Mouse (Mus musculus) cortical plate, adult 2 months (tissue): ENCODE measurements around the gene Calb2. TPM values are rescaled to one million over a fixed set of nuclear protein-coding genes. Genes with fewer than 3 reads are reported as not detected.

Source experiments
- H3K27ac ChIP-seq: fragments of 200-500 bp; 2 replicates; pipeline ENCODE4 v1.5.1; 2012; ENCODE audit warnings: low read length, control low read depth, inconsistent platforms; ENCODE audit not compliant: insufficient read depth
- H3K4me1 ChIP-seq: fragments of 200-500 bp; 2 replicates; pipeline ENCODE4 v1.6.1; 2011; ENCODE audit warnings: low read length; ENCODE audit not compliant: control insufficient read depth, insufficient read depth
- H3K4me3 ChIP-seq: fragments of 200-500 bp; 2 replicates; pipeline ENCODE4 v1.5.1; 2011; ENCODE audit warnings: mild to moderate bottlenecking, low read length, control low read depth; ENCODE audit not compliant: insufficient read depth
- CTCF ChIP-seq: fragments of 200-500 bp; IDR thresholded peaks from 2 replicates; pipeline ENCODE4 v1.5.1; 2011; ENCODE audit warnings: mild to moderate bottlenecking, control low read depth, low read length; ENCODE audit not compliant: insufficient read depth; ENCODE audit errors: extremely low read depth
- POLR2A ChIP-seq: fragments of 200-500 bp; IDR thresholded peaks from 2 replicates; pipeline ENCODE4 v1.6.1; 2011; ENCODE audit warnings: mild to moderate bottlenecking, low read length, control low read depth; ENCODE audit not compliant: insufficient read depth; ENCODE audit errors: extremely low read depth
- polyA plus RNA-seq: library from polyadenylated mRNA; depleted of rRNA; stranded (reverse); fragments of >200 nt; gene quantifications from 2 replicates; pipeline ENCODE4 v1.2.3, GENCODE M21; 2012; rRNA removed

Gene Calb2
- polyA plus RNA-seq, 1 experiment, result 14.4 TPM

DNA sequence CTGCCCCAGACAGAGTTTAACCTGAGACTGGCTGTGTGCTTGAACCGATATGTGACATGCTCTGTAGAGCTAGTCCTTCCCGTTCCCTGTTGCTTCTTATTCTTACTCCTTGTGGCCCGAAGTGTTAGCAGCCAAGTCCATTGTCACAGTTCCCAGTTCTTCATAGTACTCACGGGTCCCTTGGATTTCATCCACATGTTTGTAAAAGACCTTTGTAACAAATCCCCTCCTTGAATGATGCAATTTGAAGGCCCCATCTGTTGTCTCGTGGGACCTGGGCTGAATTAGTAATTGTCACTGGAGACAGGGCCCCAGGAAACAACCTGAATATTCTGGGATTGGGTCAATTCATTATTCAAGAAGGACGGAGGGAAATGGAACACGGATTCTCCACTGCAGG lies 32.5 kb downstream of the Calb2 start:
- Histone ChIP-seq H3K4me3 (no peak overlapping the region), H3K4me1 (no peaks in the 10 kb centered on the region), H3K27ac (no peak overlapping the region)
- TF ChIP-seq POLR2A (no peak), CTCF (no peak)

DNA sequence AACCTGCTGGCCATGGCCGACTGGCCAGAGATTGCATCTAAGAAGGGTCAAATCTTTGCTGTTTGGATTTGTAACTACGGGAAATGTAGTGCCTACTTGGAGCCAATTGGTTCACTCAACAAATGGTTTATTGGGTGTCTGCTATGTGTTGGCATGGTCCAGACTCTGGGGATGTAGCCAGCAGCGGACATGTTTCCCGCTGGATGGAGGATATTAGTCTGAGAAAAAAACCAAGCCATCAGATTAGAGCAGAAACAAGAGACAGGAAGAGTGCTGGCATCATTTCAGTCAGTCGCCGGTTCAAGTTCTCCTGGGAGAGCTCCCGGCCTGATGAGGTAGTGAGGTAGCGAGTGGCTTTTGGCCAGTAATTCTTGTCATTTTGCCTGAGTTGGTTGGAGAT lies 33.8 kb downstream of the Calb2 start:
- Histone ChIP-seq H3K4me3 (no peak overlapping the region), H3K4me1 (no peaks in the 10 kb centered on the region), H3K27ac (no peak overlapping the region)
- no peak for TF ChIP-seq CTCF
- no peak for TF ChIP-seq POLR2A

DNA sequence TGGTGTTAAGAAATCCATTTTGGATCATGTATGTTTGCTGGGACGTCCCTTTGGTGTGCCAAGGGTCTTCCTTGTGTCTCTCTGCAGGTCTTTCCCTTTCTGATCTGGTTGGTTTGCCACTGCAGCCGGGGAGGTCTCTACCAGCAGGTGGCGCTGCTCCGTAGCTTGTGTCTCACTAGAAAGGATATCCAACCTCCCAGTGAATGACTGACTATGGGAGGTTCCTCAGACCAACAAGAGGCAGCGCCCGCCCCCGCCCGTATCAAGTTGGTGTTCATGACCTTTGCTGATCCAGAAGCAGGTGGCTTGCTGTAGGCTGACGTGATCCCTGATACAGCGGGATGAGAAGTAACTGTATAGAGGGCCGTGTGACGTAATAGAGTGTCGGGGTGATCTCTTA lies 37.5 kb downstream of the Calb2 start:
- H3K4me1 ChIP-seq, result no peaks in the 10 kb centered on the region
- H3K27ac ChIP-seq, result no peak overlapping the region
- TF ChIP-seq POLR2A, result no peak
- TF ChIP-seq CTCF, result peak; percentile 80
- H3K4me3 ChIP-seq, result no peak overlapping the region

DNA sequence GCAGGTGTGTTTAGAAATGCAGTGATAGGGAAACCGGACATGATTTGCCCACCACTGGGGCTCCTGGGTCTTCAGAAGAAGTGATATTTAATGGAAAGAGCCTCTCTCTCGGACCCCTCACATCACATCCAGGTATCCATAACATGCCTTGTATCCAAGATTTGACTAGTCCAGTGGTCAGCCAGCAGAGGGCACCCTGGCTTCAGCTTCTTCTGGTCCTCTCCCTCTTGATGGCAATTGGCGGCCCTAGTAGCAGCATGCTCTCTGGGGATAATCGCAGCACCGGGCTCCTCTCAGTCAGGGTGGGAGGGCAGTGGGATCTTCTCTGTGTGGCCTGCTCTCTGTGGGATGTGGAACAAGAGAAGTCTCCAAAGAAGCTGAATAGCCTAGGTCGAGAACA lies 48.3 kb downstream of the Calb2 start:
- no peak overlapping the region for H3K27ac ChIP-seq
- TF ChIP-seq CTCF, result peak; percentile 59
- no peak for TF ChIP-seq POLR2A
- no peak overlapping the region for H3K4me3 ChIP-seq
- no peaks in the 10 kb centered on the region for H3K4me1 ChIP-seq

DNA sequence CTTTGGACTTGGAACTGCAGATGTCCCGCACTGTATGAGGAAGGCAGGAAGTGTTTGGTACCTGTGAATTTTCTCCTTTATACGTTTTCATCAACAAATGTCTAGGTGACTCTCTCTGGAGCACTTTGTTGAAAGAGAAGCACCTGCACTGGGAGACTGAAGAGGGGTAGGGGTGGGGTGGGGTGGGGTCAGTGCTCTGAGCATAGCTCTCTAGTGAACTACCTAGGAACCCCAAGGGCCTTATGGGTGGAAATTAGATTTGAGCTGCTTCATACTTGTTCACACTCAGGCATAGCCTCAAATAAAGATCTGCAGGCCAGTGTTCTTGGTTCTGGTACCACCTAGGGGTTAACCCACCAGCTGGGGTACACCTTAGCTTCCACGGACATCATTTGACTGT lies 65.4 kb downstream of the Calb2 start, which contains the start of gene Gm17720:
Gene Gm17720 (minus strand): TSS at position 101 of the 400 bp plus-strand sequence.
- Histone ChIP-seq H3K27ac (no peak within 1 kb of the TSS), H3K4me3 (no peak within 1 kb of the TSS), H3K4me1 (no peaks in the 10 kb centered on the region)
- TF ChIP-seq CTCF (no peak), POLR2A (no peak)

DNA sequence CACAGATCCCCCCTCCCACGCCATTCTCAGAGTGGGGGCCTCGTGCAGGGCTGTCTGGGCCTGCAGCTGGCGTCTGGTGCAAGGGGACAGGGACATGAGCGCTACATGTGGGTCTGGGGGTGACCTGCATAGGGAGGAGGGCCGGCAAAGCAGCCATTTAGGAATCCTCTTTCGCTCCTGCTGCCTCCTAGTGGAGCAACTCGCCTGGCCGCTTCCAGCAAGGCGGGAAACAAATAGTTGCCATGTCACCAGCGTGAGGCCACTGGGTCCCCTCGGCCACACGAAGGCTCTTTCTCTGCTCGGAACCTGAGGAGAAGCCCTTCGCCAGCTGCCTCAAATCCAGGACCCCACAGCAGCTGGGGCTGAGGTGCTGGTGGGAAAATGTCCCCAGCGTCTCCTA lies 66.3 kb downstream of the Calb2 start:
- TF ChIP-seq CTCF (no peak), POLR2A (no peak)
- no peak overlapping the region for H3K4me3 ChIP-seq

DNA sequence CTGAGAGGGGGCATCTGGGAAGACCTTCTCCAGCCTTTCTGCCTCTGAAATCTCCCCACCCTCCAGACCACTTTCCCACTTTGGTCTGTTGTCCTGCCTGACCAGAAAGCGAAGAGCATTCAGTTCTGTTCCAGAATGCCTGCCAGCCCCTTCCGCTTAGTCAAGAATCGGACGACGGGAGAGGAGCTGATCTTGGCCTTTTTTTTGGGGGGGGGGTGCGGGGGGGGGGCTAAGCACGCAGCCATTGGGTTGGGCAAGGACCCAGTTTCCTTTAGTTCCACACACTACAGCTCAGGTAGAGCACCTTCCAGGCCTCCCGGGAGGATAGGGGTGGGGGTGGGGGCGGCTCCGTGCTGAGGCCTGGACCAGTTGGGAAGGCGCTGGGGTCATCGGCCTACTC lies 67.1 kb downstream of the Calb2 start, which contains the start of gene Gm21964:
Gene Gm21964 (plus strand): TSS at position 301 of the 400 bp plus-strand sequence.
- TF ChIP-seq CTCF (no peak), POLR2A (no peak)
- H3K4me1 ChIP-seq, result no peaks in the 10 kb centered on the region
- no peak within 1 kb of the TSS for H3K4me3 ChIP-seq
- no peak within 1 kb of the TSS for H3K27ac ChIP-seq

More for the DNA sequence above, 66.3 kb downstream of the Calb2 start:
- H3K4me1 ChIP-seq, result no peaks in the 10 kb centered on the region
- H3K27ac ChIP-seq, result no peak overlapping the region

DNA sequence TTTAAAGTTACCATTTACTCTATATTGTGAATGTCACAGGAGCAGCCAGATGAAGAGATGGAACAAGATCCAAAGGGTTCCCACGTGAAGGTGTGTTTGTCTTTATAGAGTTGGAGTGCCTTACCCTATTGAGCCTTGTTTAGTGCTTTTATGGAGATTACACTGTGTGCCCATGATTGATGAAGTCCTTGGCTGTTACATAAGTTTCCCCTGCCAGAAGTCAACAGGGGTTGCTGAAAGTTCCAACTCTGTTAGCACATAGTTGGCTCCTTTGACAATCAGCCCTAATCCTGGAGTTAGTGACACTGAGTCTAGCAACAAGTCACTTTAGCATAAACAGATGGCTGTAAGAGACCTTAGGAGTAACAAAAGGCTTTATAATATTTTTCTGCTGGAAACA lies 76.1 kb downstream of the Calb2 start:
- TF ChIP-seq POLR2A, result no peak
- no peak for TF ChIP-seq CTCF
- H3K4me3 ChIP-seq, result no peak overlapping the region
- H3K4me1 ChIP-seq, result no peaks in the 10 kb centered on the region
- no peak overlapping the region for H3K27ac ChIP-seq

Other genes starting within 250 kb of the Calb2 start
- gene Marveld3, start 206.0 kb downstream of the Calb2 start, polyA plus RNA-seq, result 0.19 TPM in 1 of 2 replicates, not detected in the other
- gene Tat, start 177.8 kb downstream of the Calb2 start, polyA plus RNA-seq, result not detected in 2 replicates
- 0.08 and 0.15 TPM in 2 replicates for gene Chst4, start 128.5 kb downstream of the Calb2 start, polyA plus RNA-seq
- gene Zfp612, start 88.5 kb downstream of the Calb2 start, polyA plus RNA-seq, result 27.7 and 28.1 TPM in 2 replicates
- gene Gm21964, start 67.0 kb downstream of the Calb2 start, polyA plus RNA-seq, result not detected in 2 replicates
- gene Gm17720, start 65.5 kb downstream of the Calb2 start, polyA plus RNA-seq, result not detected in 2 replicates
- 4.0 and 4.2 TPM in 2 replicates for gene Cmtr2, start 47.5 kb upstream of the Calb2 start, polyA plus RNA-seq
- gene Hydin, start 98.8 kb upstream of the Calb2 start, polyA plus RNA-seq, result 0.17 and 0.23 TPM in 2 replicates